ENCODE assay signal across 8 mouse cellular contexts in genomic region chr12:3834373-3835314, GRCm38 (mm10). TPM values are rescaled to one million over a fixed set of nuclear protein-coding genes. Genes with fewer than 3 reads are reported as not detected.
DNase-seq lines count a peak whose midpoint lies in the region; ATAC-seq and TF ChIP-seq lines count a peak whose summit lies in the region.

No protein-coding gene starts in this region.

- no peak for TF ChIP-seq POLR2A in limb, embryonic 14.5 days (IDR thresholded peaks at IDR 0.05; ENCODE audit: borderline replicate concordance, extremely low read depth, insufficient read depth, insufficient read length)

- 13% methylated on average over 21 of the region's 21 CpGs for WGBS in heart, embryonic 16.5 days
- 8% methylated on average over 21 of the region's 21 CpGs for WGBS in limb, embryonic 14.5 days
- WGBS in midbrain, embryonic 16.5 days: 12% methylated on average over 21 of the region's 21 CpGs

- peak overlapping the region; percentile 25 for H3K4me3 ChIP-seq in heart, embryonic 16.5 days (ENCODE audit: low read length)
- peak overlapping the region; percentile 21 for H3K4me3 ChIP-seq in limb, embryonic 14.5 days (replicated peaks; ENCODE audit: low read length)
- H3K4me3 ChIP-seq in midbrain, embryonic 16.5 days (ENCODE audit: low read depth, low read length): no peak overlapping the region

- peak overlapping the region; percentile 62 for H3K9ac ChIP-seq in heart, embryonic 16.5 days (ENCODE audit: low read length)
- peak overlapping the region; percentile 40 for H3K9ac ChIP-seq in limb, embryonic 14.5 days (ENCODE audit: low read depth, low read length, severe bottlenecking)
- H3K9ac ChIP-seq in midbrain, embryonic 16.5 days (ENCODE audit: low read depth, low read length): peak overlapping the region; percentile 43; the same call in 1 of the 2 replicates

- peak overlapping the region; percentile 83 for H3K27ac ChIP-seq in heart, embryonic 16.5 days (ENCODE audit: low read length)
- H3K27ac ChIP-seq in limb, embryonic 14.5 days (replicated peaks; ENCODE audit: low read depth, low read length): peak overlapping the region; percentile 83
- peak overlapping the region; percentile 74 for H3K27ac ChIP-seq in midbrain, embryonic 16.5 days (ENCODE audit: low read length)

- no peaks in the 10 kb centered on the region for H3K27me3 ChIP-seq in heart, embryonic 16.5 days (ENCODE audit: control insufficient read depth, insufficient read depth, low read length)
- no peaks in the 10 kb centered on the region for H3K27me3 ChIP-seq in limb, embryonic 14.5 days (ENCODE audit: control insufficient read depth, insufficient read depth, low read length)
- H3K27me3 ChIP-seq in midbrain, embryonic 16.5 days (ENCODE audit: control insufficient read depth, insufficient read depth, low read depth, low read length): no peaks in the 10 kb centered on the region

- no peaks in the 10 kb centered on the region for H3K9me3 ChIP-seq in heart, embryonic 16.5 days (replicated peaks; ENCODE audit: control insufficient read depth, low read length)
- no peaks in the 10 kb centered on the region for H3K9me3 ChIP-seq in limb, embryonic 14.5 days (ENCODE audit: control insufficient read depth, low read length)
- H3K9me3 ChIP-seq in midbrain, embryonic 16.5 days (replicated peaks; ENCODE audit: control insufficient read depth, low read length, poor library complexity, severe bottlenecking): no peaks in the 10 kb centered on the region

- peak; percentile 86 for ATAC-seq in common myeloid progenitor, adult 5-6 weeks (replicated peaks; ENCODE audit: low read depth, poor library complexity, severe bottlenecking)
- peak; percentile 64 for ATAC-seq in heart, embryonic 16.5 days (replicated peaks; ENCODE audit: extremely low read depth, insufficient read depth, low FRiP score)
- ATAC-seq in limb, embryonic 14.5 days (ENCODE audit: low FRiP score, low read depth): peak; percentile 32
- ATAC-seq in midbrain, embryonic 16.5 days: peak; percentile 63

- H3K4me2 ChIP-seq in heart, embryonic 16.5 days (ENCODE audit: low read depth, low read length): peak overlapping the region; percentile 53
- H3K4me2 ChIP-seq in limb, embryonic 14.5 days (replicated peaks; ENCODE audit: low read depth, low read length, severe bottlenecking): peak overlapping the region; percentile 59
- peak overlapping the region; percentile 41 for H3K4me2 ChIP-seq in midbrain, embryonic 16.5 days (ENCODE audit: low read length)

- peaks cover 44% of the 10 kb centered on the region for H3K4me1 ChIP-seq in heart, embryonic 16.5 days (ENCODE audit: control insufficient read depth, insufficient read depth, low read length)
- peaks cover 35% of the 10 kb centered on the region for H3K4me1 ChIP-seq in limb, embryonic 14.5 days (ENCODE audit: control insufficient read depth, insufficient read depth, low read length)
- peaks cover 20% of the 10 kb centered on the region for H3K4me1 ChIP-seq in midbrain, embryonic 16.5 days (ENCODE audit: control insufficient read depth, insufficient read depth, low read length)

- peak; percentile 67 for DNase-seq in right cerebral cortex, postnatal 14 days
- no peak for DNase-seq in right cerebral cortex, postnatal 25 days
- DNase-seq in limb, embryonic 14.5 days (ENCODE audit: low spot score): peak; percentile 29
- DNase-seq in thymus, postnatal 25 days: peak; percentile 67
- no peak for DNase-seq in urinary bladder, adult 2 months (ENCODE audit: low spot score)

- peaks cover 36% of the 10 kb centered on the region for H3K36me3 ChIP-seq in heart, embryonic 16.5 days (ENCODE audit: control insufficient read depth, insufficient read depth)
- peaks cover 45% of the 10 kb centered on the region for H3K36me3 ChIP-seq in limb, embryonic 14.5 days (ENCODE audit: control insufficient read depth, insufficient read depth, low read length)
- H3K36me3 ChIP-seq in midbrain, embryonic 16.5 days (ENCODE audit: control insufficient read depth, insufficient read depth, low read length): peaks cover 10% of the 10 kb centered on the region

RNA-seq across cellular contexts. Expression of gene Dnmt3a, which starts 28.8 kb away (rescaled TPM):
- 23.7 and 24.7 TPM in 2 replicates for total RNA-seq in common myeloid progenitor, adult 5-6 weeks (2017)
- polyA plus RNA-seq in heart, embryonic 16.5 days (2015; fragmentation: Nextera tagmentation; extraction: Ambion mirVana): 55.1 and 82.6 TPM in 2 replicates
- 48.7 and 53.1 TPM in 2 replicates for polyA plus RNA-seq in limb, embryonic 14.5 days (2012; rRNA removed)
- 74.5 and 84.4 TPM in 2 replicates for polyA plus RNA-seq in limb, embryonic 14.5 days (2014; fragmentation: Nextera tagmentation; extraction: Ambion mirVana)
- 112 and 125 TPM in 2 replicates for polyA plus RNA-seq in midbrain, embryonic 16.5 days (2015; fragmentation: Nextera tagmentation; extraction: Ambion mirVana)
- 14.8 and 16.6 TPM in 2 replicates for polyA plus RNA-seq in urinary bladder, adult 2 months (2012; rRNA removed)

Comparison
In these comparisons a context has a peak if more than half of its experiments do, and no peak if none do; other contexts are left out.
1. DNase-seq: peak in right cerebral cortex, postnatal 14 days (single experiment), limb, embryonic 14.5 days (single experiment) and thymus, postnatal 25 days (single experiment); none in right cerebral cortex, postnatal 25 days (single experiment) and urinary bladder, adult 2 months (single experiment).
2. ATAC-seq: peak in every context shown above with its lines; median percentile 86 in common myeloid progenitor, adult 5-6 weeks; 64 in heart, embryonic 16.5 days; 63 in midbrain, embryonic 16.5 days; 32 in limb, embryonic 14.5 days.
3. Peak in every context shown above with its lines, with median percentiles within 50 percentile points of each other: H3K27ac ChIP-seq, H3K4me2 ChIP-seq and H3K9ac ChIP-seq.